Mouse (Mus musculus) forebrain, embryonic 11.5 days (tissue): ENCODE data around the gene Psma7. TPM values are rescaled to one million over a fixed set of nuclear protein-coding genes. Genes with fewer than 3 reads are reported as not detected.

Source experiments
- ATAC-seq: fragments of 200-750 bp; cut with Nextera tagmentation; replicated peaks from 2 replicates; pipeline ENCODE4 v1.8.0; 2017; ENCODE audit warnings: moderate TSS enrichment; ENCODE audit not compliant: low FRiP score
- DNase-seq: peaks from one replicate; pipeline ENCODE4 v3.0.0-alpha.2; 2017; ENCODE audit warnings: low spot score
- H3K27ac ChIP-seq: fragments of 300-500 bp; sonication (generic); 2 replicates; pipeline ENCODE4 v1.5.1; 2014; ENCODE audit warnings: low read depth, low read length
- H3K27me3 ChIP-seq: fragments of 300-500 bp; sonication (generic); 2 replicates; pipeline ENCODE4 v1.6.1; 2014; ENCODE audit warnings: mild to moderate bottlenecking, low read length, mixed read lengths; ENCODE audit not compliant: control insufficient read depth, insufficient read depth
- H3K36me3 ChIP-seq: fragments of 300-500 bp; sonication (generic); 2 replicates; pipeline ENCODE4 v1.6.1; 2014; ENCODE audit warnings: mild to moderate bottlenecking, low read length, moderate library complexity, mixed read lengths; ENCODE audit not compliant: control insufficient read depth, insufficient read depth
- H3K4me1 ChIP-seq: fragments of 300-500 bp; sonication (generic); replicated peaks from 2 replicates; pipeline ENCODE4 v1.6.1; 2014; ENCODE audit warnings: low read length, mixed read lengths; ENCODE audit not compliant: control insufficient read depth, insufficient read depth
- H3K4me2 ChIP-seq: fragments of 300-500 bp; sonication (generic); 2 replicates; pipeline ENCODE4 v1.6.1; 2014; ENCODE audit warnings: low read depth, mild to moderate bottlenecking, low read length, moderate library complexity, mixed read lengths; ENCODE audit not compliant: severe bottlenecking
- H3K4me3 ChIP-seq: fragments of 300-500 bp; sonication (generic); 2 replicates; pipeline ENCODE4 v1.5.1; 2014; ENCODE audit warnings: low read depth, low read length
- H3K9ac ChIP-seq: fragments of 300-500 bp; sonication (generic); 2 replicates; pipeline ENCODE4 v1.6.1; 2014; ENCODE audit warnings: low read length
- H3K9me3 ChIP-seq: fragments of 300-500 bp; sonication (generic); 2 replicates; pipeline ENCODE4 v1.6.1; 2016; ENCODE audit warnings: low read length, mixed read lengths; ENCODE audit not compliant: control insufficient read depth
- WGBS: fragments of 180-500 bp; shearing (Covaris S2); extraction: QIAGEN DNeasy Blood & Tissue Kit; methylation state at CpG from one replicate; pipeline ENCODE4 v1.1.7; 2014; 5-methylcytosine and 5-hydroxymethylcytosine counted together
- polyA plus RNA-seq: library from polyadenylated mRNA; unstranded; fragments of >200 nt; fragmentation: Nextera tagmentation; extraction: Ambion mirVana; gene quantifications from 2 replicates; pipeline ENCODE4 v1.2.1, GENCODE M21; 2014

The Psma7 gene
- 681 and 714 TPM in 2 replicates for polyA plus RNA-seq

DNA sequence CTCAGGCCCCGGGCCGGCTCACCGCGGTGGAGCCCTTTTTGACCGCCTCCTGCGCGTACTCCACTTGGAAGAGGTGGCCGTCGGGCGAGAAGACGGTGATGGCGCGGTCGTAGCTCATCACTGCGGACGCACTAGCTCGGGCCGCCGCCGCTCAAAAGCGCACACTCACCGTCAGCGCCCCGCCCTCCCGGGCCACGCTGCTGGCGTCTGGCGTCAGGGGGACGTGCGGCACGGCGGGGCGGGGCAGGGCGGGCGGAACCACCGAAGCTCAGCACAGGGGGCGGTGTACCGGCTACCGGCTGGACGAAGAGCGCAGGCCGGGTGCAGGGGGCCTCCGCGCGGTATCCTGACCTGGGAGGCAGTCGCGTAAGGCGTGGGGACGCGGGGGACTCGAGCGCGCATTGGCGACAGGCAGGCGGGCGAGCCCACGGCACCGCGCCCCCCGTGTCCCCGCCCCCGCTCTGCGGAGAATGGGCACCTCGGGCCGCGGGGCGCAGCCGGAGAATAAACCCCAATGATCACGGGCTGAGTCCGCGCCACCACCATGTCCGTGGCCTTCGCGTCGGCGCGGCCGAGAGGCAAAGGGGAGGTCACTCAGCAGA is at the start of gene Psma7, which contains the start of gene Ss18l1:
TSS of gene Psma7 (minus strand) at position 178 of the 602 bp plus-strand sequence.
TSS of gene Ss18l1 (plus strand) at position 254 of the 602 bp plus-strand sequence.
- DNase-seq (peak; percentile 96), ATAC-seq (peak; percentile 94)
- under 1% methylated on average over 67 of the region's 78 CpGs for WGBS
- peaks cover 11% of the 10 kb centered on the region for H3K36me3 ChIP-seq
- H3K27ac ChIP-seq = peak within 1 kb of the TSS; percentile 84
- peak within 1 kb of the TSS; percentile 89 for H3K9ac ChIP-seq
- peaks cover 4% of the 10 kb centered on the region; the same call in 1 of the 2 replicates for H3K4me1 ChIP-seq
- H3K9me3 ChIP-seq = no peaks in the 10 kb centered on the region
- H3K4me3 ChIP-seq = peak within 1 kb of the TSS; percentile 98
- H3K27me3 ChIP-seq = no peaks in the 10 kb centered on the region
- peak within 1 kb of the TSS; percentile 71 for H3K4me2 ChIP-seq

DNA sequence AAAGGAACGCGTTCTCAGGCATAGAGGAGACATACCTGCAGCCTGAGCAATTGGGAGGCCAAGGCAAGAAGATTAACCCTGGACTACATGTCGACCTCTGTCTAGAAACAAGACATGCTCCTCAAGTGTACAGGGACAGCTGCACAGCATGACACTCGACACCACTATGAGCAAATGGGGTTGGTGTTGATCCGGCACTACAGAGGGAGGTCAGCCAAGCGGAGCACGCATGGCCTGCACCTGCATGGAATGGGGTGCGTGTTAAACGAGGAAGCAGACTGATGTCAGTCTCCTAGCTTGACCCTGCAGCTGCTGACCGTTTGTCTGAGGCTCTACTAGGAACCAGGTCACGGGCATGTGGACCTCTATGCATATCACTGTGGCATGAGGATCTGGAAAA is 48.1 kb upstream of the Psma7 start:
- DNase-seq (no peak), ATAC-seq (no peak)
- Histone ChIP-seq H3K36me3 (no peaks in the 10 kb centered on the region; the same call in 1 of the 2 replicates), H3K4me2 (no peak overlapping the region), H3K27ac (no peak overlapping the region), H3K4me3 (no peak overlapping the region), H3K4me1 (no peaks in the 10 kb centered on the region), H3K27me3 (no peaks in the 10 kb centered on the region), H3K9me3 (no peaks in the 10 kb centered on the region), H3K9ac (no peak overlapping the region)
- WGBS = 73% methylated on average over 11 of the region's 11 CpGs

DNA sequence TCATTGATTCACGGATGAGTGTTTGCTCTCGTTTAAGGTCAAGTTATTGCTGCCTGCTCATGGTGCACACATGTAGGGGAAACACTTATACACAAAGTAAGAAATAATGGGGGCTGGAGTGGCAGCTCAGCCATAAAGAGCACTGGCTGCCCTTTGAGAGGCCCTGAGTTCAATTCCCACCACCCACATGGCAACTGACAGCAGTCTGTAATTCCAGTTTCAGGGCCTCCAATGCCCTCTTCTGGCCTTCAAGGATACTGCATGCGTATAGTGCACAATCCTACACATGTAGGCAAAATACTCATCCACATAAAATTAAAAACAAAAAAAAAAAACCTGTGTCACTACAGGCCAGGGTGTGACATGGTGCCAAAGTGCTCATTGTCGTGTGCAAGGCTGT is 45.2 kb upstream of the Psma7 start:
- ATAC-seq = no peak
- H3K27me3 ChIP-seq = no peaks in the 10 kb centered on the region
- no peaks in the 10 kb centered on the region for H3K4me1 ChIP-seq
- no peak overlapping the region for H3K27ac ChIP-seq
- no peak for DNase-seq
- no peak overlapping the region for H3K9ac ChIP-seq
- no peak overlapping the region for H3K4me3 ChIP-seq
- H3K36me3 ChIP-seq = no peaks in the 10 kb centered on the region; the same call in 1 of the 2 replicates
- 93% methylated on average over 4 of the region's 4 CpGs for WGBS
- H3K4me2 ChIP-seq = no peak overlapping the region
- H3K9me3 ChIP-seq = no peaks in the 10 kb centered on the region

DNA sequence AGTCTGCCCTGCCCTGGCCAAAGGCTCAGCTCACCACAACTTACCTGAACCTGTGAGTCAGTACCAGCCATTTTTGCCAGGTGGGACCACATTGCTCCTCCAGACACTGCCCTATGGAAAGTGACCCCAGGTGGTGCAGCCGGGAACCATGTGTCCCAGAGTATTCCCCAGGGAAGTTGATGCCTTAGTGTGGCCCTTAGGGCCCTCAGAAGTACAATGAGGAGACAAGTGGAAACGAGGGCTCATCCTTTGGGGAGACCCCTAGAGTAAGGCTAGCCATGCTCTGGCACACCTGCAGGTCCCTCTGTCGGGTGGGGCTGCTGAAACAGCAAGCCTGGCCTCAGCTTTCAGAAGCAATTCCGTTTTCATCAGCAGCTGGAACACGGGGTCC is 44.4 kb upstream of the Psma7 start:
- DNase-seq = no peak
- no peak for ATAC-seq
- no peaks in the 10 kb centered on the region for H3K9me3 ChIP-seq
- H3K9ac ChIP-seq = no peak overlapping the region
- H3K27ac ChIP-seq = no peak overlapping the region
- 85% methylated on average over 5 of the region's 5 CpGs for WGBS
- no peaks in the 10 kb centered on the region; the same call in 1 of the 2 replicates for H3K36me3 ChIP-seq
- no peaks in the 10 kb centered on the region for H3K4me1 ChIP-seq
- no peak overlapping the region for H3K4me2 ChIP-seq
- no peak overlapping the region for H3K4me3 ChIP-seq
- no peaks in the 10 kb centered on the region for H3K27me3 ChIP-seq

DNA sequence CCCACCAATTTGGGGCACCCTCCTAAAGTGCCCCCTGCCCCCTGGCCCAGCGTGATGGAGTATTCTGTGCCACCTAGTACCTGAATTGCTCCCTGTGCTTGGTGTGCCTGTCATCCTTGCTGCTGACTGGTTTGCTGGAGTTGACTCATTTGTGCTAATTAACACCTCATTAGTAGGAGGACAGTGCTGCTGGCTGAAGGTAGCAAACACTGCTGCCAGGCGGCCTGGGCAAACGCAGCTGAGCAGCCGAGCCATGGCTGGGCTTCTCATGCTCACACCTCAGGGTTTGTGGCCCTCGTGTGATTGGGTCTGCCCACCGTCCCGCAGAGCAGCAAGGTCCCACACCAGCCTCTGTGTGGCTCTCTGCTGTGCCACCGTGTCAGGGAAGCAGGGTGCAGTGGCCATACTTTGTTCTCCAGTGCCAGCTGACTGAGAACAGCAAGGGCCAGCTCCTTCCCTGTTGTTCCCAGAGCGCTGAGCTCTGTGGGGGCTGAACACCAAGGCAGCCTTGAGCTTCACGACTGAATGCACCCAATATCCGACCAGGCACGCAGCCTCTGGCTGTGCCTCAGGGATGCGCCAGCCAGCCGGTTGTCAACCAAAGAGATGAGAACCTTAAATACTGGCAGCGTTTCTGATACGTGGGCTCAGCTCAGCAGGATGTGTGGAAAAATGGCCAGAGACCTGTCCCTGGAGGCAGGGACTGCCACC is 43.8 kb upstream of the Psma7 start:
- 77% methylated on average over 16 of the region's 16 CpGs for WGBS
- no peaks in the 10 kb centered on the region; the same call in 1 of the 2 replicates for H3K36me3 ChIP-seq
- H3K4me2 ChIP-seq = no peak overlapping the region
- ATAC-seq (no peak), DNase-seq (no peak)
- no peak overlapping the region for H3K4me3 ChIP-seq
- no peaks in the 10 kb centered on the region for H3K4me1 ChIP-seq
- no peak overlapping the region for H3K9ac ChIP-seq
- H3K27me3 ChIP-seq = no peaks in the 10 kb centered on the region
- H3K27ac ChIP-seq = no peak overlapping the region
- H3K9me3 ChIP-seq = no peaks in the 10 kb centered on the region

DNA sequence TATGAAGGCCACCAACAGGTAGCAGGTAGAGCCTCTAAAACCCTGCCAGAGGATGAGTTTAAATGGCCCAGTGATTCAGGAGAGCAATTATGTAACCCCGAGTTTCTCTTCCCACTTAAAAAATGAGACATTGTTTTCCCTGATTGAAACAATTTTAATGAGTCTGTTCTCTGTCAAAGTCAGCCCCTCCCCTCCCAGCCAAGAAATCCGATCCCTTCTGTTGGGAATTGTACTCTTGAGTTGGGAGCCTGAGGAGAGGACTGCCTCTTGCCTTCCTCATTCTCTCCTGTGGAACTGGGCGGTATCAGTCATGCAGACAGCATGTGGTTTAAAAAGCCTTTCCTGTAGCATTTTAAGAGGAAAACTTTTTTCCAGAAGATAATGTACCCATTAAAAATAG is 42.3 kb upstream of the Psma7 start:
- Histone ChIP-seq H3K4me1 (no peaks in the 10 kb centered on the region), H3K27ac (no peak overlapping the region), H3K27me3 (no peaks in the 10 kb centered on the region), H3K4me3 (no peak overlapping the region), H3K9me3 (no peaks in the 10 kb centered on the region), H3K36me3 (no peaks in the 10 kb centered on the region; the same call in 1 of the 2 replicates), H3K4me2 (no peak overlapping the region), H3K9ac (no peak overlapping the region)
- WGBS = 50% methylated on average over 3 of the region's 3 CpGs
- no peak for DNase-seq
- no peak for ATAC-seq

DNA sequence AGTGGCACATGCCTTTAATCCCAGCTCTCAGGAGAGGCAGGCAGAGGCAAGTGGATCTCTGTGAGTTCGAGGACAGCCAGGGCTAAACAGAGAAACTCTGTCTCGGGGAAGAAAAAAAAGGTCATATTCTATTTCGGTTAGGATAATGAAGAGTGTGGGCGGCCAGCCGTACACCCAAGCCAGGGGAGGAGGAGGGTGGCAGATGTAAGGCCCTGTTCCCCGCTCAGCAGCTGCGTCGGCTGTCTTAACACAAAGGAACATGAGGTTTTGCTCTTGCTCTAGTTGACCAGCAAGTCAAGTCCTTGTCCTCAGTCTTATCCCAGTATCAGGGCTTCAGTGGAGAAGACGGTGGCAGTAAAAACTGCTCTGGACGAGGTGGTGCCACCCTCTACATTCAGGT is 40.8 kb upstream of the Psma7 start:
- Histone ChIP-seq H3K4me2 (no peak overlapping the region), H3K9ac (no peak overlapping the region), H3K27me3 (no peaks in the 10 kb centered on the region), H3K4me1 (no peaks in the 10 kb centered on the region), H3K9me3 (no peaks in the 10 kb centered on the region), H3K27ac (no peak overlapping the region), H3K36me3 (no peaks in the 10 kb centered on the region; the same call in 1 of the 2 replicates), H3K4me3 (no peak overlapping the region)
- no peak for ATAC-seq
- DNase-seq = no peak
- WGBS = 91% methylated on average over 10 of the region's 10 CpGs

DNA sequence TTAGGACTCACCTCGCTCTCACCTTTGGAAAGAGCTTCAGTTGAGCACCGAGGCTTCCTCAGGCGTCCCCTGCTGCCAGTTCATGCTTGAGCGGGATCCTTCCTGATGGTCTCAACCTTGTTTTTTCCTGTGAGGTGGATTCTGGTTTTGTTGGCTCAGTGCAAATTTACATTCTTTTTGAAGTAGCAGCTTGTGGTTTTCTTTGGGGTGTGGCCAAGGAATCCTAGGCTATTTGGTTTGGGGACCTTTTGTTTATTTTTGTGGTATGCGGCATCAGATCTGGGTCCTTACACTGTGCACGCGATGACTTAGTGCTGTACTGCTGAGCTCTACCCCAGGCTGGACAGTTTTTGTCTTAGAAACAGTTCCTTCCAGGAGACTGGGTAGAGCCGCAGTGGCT is 38.4 kb upstream of the Psma7 start:
- no peaks in the 10 kb centered on the region for H3K4me1 ChIP-seq
- no peak for DNase-seq
- no peak overlapping the region for H3K4me3 ChIP-seq
- H3K27me3 ChIP-seq = no peaks in the 10 kb centered on the region
- no peak overlapping the region for H3K9ac ChIP-seq
- no peak overlapping the region for H3K4me2 ChIP-seq
- 95% methylated on average over 8 of the region's 8 CpGs for WGBS
- H3K27ac ChIP-seq = no peak overlapping the region
- no peaks in the 10 kb centered on the region for H3K9me3 ChIP-seq
- no peaks in the 10 kb centered on the region; the same call in 1 of the 2 replicates for H3K36me3 ChIP-seq
- no peak for ATAC-seq
